Mouse (Mus musculus) adrenal gland, postnatal 10 days (tissue): ENCODE results near the gene Efs. TPM values are rescaled to one million over a fixed set of nuclear protein-coding genes. Genes with fewer than 3 reads are reported as not detected.

ENCODE experiments used
- DNase-seq: peaks from one replicate; pipeline ENCODE4 v3.0.0; 2021; ENCODE audit warnings: mixed read lengths
- microRNA-seq: library from miRNA; unstranded; fragments of <30 nt; microRNA quantifications from one replicate; pipeline ENCODE4 v1.2.0, GENCODE M21; 2021
- total RNA-seq, 2 experiments: library from RNA; stranded (reverse); gene quantifications; 2 replicates each; pipeline ENCODE4 v1.2.3; 2021

Gene Efs
- total RNA-seq, 2 experiments from 2014 or later = 7.4 to 9.9 TPM

DNA sequence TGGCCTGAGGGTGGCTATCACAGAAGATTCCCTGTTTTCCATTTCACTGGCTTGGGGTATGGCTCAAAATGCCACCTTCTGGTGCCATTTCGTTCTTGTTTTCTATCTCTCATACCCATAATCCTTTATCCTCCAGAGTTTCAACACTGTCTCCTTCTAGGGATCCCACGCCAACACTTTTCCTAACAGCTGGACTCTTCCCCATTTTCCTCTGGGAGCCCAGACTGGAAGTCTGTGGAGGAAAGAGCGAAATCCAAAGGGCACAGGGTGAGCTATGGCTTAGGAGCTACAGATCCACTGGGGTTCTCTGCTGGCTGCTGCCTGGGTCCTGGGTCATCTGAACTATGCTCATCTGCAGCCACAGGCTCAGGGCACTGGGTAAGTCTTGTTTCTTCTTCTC lies 51.8 kb downstream of the Efs start:
- peak; percentile 27 for DNase-seq

- no peak for DNase-seq
Measured at GRCm38 (mm10) chr14:54870861-54871260, 55.1 kb downstream of the Efs start, which contains the start of gene Homez. Gene Homez, minus strand, starts transcription at chr14:54870961.

DNA sequence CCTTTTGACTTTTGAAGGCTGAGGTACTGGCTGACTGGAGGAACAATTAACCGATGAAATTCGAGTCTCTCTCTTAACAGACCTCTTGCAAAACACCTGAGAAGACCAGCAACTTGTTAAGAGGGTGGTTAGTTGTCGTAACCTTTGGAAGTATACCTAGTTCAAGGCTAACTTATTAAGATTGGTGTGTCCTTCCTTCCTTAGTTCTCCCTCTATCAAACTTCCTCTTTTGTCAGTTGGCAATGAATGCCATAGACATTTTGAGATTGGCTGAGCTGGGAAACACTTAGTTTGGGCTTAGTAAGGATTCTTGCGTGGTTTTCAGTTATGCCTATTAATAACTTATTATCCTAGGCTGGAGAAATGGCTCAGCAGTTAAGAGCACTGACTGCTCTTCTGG lies 57.9 kb downstream of the Efs start:
- no peak for DNase-seq

- DNase-seq = peak; percentile 29
Measured at GRCm38 (mm10) chr14:54866936-54867335, 59.0 kb downstream of the Efs start.

Small RNA genes within 50 kb of the gene (microRNA-seq; reads per million reads assigned to microRNA genes)
- gene Mir208a = not detected
- 8.8 reads per million, percentile 14 among the genes with 10 or more reads in this experiment for gene Mir208b

Other genes starting within 250 kb of the Efs start
- 10 to 100 TPM; 35.5 to 36.6 TPM for gene 1700123O20Rik, start 239.9 kb downstream of the Efs start, total RNA-seq
- 100 to 1,000 TPM; 132 to 167 TPM for gene Acin1, start 239.2 kb downstream of the Efs start, total RNA-seq
- not detected for gene Gm29776, start 227.3 kb downstream of the Efs start, total RNA-seq
- under 1 TPM; 0.57 to 0.70 TPM for gene Cebpe, start 214.0 kb downstream of the Efs start, total RNA-seq
- gene Slc7a8, start 144.2 kb downstream of the Efs start, total RNA-seq = 10 to 100 TPM; 29.4 to 30.6 TPM
- gene Rnf212b, start 112.0 kb downstream of the Efs start, total RNA-seq = under 1 TPM in 1 of 2 experiments, not detected in 1; 0.87 TPM
- 10 to 100 TPM; 12.2 to 18.1 TPM for gene Homez, start 55.2 kb downstream of the Efs start, total RNA-seq
- gene Ppp1r3e, start 48.6 kb downstream of the Efs start, total RNA-seq = 10 to 100 TPM; 11.2 to 16.6 TPM
- 10 to 100 TPM; 39.3 to 44.2 TPM for gene Bcl2l2, start 42.7 kb downstream of the Efs start, total RNA-seq
- 1 to 10 TPM; 1.2 to 7.1 TPM for gene Gm20521, start 42.7 kb downstream of the Efs start, total RNA-seq
- gene Pabpn1, start 33.6 kb downstream of the Efs start, total RNA-seq = 100 to 1,000 TPM; 159 to 198 TPM
- gene Slc22a17, start 13.0 kb downstream of the Efs start, total RNA-seq = 10 to 100 TPM; 29.8 to 37.2 TPM
- gene Il25, start 6.6 kb upstream of the Efs start, total RNA-seq = not detected
- gene Cmtm5, start 10.1 kb upstream of the Efs start, total RNA-seq = 1 to 10 TPM; 1.3 to 2.6 TPM
- 10 to 100 TPM in 1 of 2 experiments, 1 to 10 TPM in 1; 5.1 to 22.1 TPM for gene Myh6, start 40.8 kb upstream of the Efs start, total RNA-seq
- not detected for gene Gm17428, start 50.8 kb upstream of the Efs start, total RNA-seq
- 100 to 1,000 TPM in 1 of 2 experiments, 10 to 100 TPM in 1; 24.9 to 114 TPM for gene Myh7, start 68.5 kb upstream of the Efs start, total RNA-seq
- 10 to 100 TPM; 32.9 to 38.1 TPM for gene Ngdn, start 89.3 kb upstream of the Efs start, total RNA-seq
- gene Zfhx2, start 166.2 kb upstream of the Efs start, total RNA-seq = 1 to 10 TPM; 5.2 to 9.9 TPM
- gene Thtpa, start 168.7 kb upstream of the Efs start, total RNA-seq = 10 to 100 TPM; 13.2 to 17.5 TPM
- 10 to 100 TPM; 20.0 to 31.3 TPM for gene Ap1g2, start 180.5 kb upstream of the Efs start, total RNA-seq
- 1 to 10 TPM; 4.3 to 7.5 TPM for gene Jph4, start 190.8 kb upstream of the Efs start, total RNA-seq